Mouse (Mus musculus) myocyte (in vitro differentiated cells): ENCODE measurements at regions not wholly inside any gene's neighbourhood (a gene's known extent, or its start where the extent isn't known, plus 50 kb on each side); places are given as distances from the start of the nearest gene placed in this dataset.

Experiments
- MAX ChIP-seq: IDR thresholded peaks from one replicate; pipeline ENCODE4 v1.6.1; 2011; ENCODE audit warnings: low read depth, mild to moderate bottlenecking, control low read depth
- MYOD1 ChIP-seq, 3 experiments: IDR thresholded peaks; one replicate each; pipeline ENCODE4 v1.6.1; 2011; ENCODE audit warnings: control low read depth in 2 of 3, low read depth in 2 of 3, mild to moderate bottlenecking in 2 of 3, moderate library complexity in 1 of 3; ENCODE audit not compliant: insufficient read length in 2 of 3, control insufficient read depth in 1 of 3
- POLR2A ChIP-seq: IDR thresholded peaks from one replicate; pipeline ENCODE4 v1.6.1; 2011; ENCODE audit warnings: low read depth, mild to moderate bottlenecking, control low read depth, moderate library complexity; ENCODE audit not compliant: insufficient read length
- POLR2AphosphoS2 ChIP-seq: IDR thresholded peaks from one replicate; pipeline ENCODE4 v1.6.1; 2011; ENCODE audit warnings: low read depth, control low read depth; ENCODE audit not compliant: insufficient read length
- TCF12 ChIP-seq: IDR thresholded peaks from one replicate; pipeline ENCODE4 v1.6.1; 2011; ENCODE audit warnings: mild to moderate bottlenecking, control low read depth; ENCODE audit not compliant: poor library complexity, insufficient read depth, severe bottlenecking

- TF ChIP-seq POLR2A = no peak
- no peak for TF ChIP-seq MYOD1 (IDR thresholded peaks at IDR 0.05; ENCODE audit: control insufficient read depth in 1 of 3, insufficient read length in 2 of 3, low read depth in 2 of 3)
- no peak for TF ChIP-seq POLR2AphosphoS2
- TF ChIP-seq MAX = no peak
- no peak for TF ChIP-seq TCF12
Observed at GRCm38 (mm10) chr11:57401610-57402009, 116.8 kb downstream of the Fam114a2 start.
